Mouse (Mus musculus) G1E (cell line): ENCODE measurements at regions not wholly inside any gene's neighbourhood (a gene's known extent, or its start where the extent isn't known, plus 50 kb on each side); places are given as distances from the start of the nearest gene placed in this dataset.

ENCODE experiments used
- CTCF ChIP-seq: IDR thresholded peaks from 2 replicates; pipeline ENCODE4 v1.5.1; 2012; ENCODE audit warnings: low read depth, low read length, inconsistent platforms, mixed read lengths
- GATA1 ChIP-seq: IDR thresholded peaks from 2 replicates; pipeline ENCODE4 v1.6.1; 2012; ENCODE audit warnings: borderline replicate concordance, low read length, inconsistent platforms, mixed read lengths
- GATA2 ChIP-seq: IDR thresholded peaks from 2 replicates; pipeline ENCODE4 v1.6.1; 2012; ENCODE audit warnings: low read depth, low read length, inconsistent platforms, borderline replicate concordance
- POLR2AphosphoS5 ChIP-seq: IDR thresholded peaks from 2 replicates; pipeline ENCODE4 v1.6.1; 2012; ENCODE audit warnings: low read depth, low read length, inconsistent platforms; ENCODE audit not compliant: insufficient replicate concordance
- TAL1 ChIP-seq: conservative IDR thresholded peaks from 2 replicates; pipeline ENCODE4 v1.6.1; 2012; ENCODE audit warnings: low read depth, low read length, inconsistent platforms, mixed read lengths

DNA sequence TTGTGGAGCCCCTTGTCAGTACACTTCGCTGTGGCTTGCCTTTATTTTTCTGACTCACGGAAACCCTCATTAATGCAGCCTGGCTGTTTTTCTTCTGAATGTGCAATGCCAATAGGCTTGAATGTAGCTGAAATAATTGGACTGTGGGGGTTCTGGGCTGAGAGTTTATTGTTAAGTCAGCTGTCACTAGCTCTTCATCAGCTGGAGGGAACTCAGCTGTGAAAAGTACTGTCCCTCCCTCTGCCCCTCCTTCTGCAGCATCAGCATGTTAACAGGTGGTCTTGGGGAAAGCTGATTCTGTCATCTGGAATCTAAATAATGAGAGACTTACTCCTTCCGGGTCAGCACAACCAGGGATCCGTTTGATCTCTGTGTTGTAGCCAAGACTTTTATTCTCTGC lies 437.6 kb downstream of the Nbas start:
- no peak for TF ChIP-seq CTCF
- TF ChIP-seq POLR2AphosphoS5 = no peak
- no peak for TF ChIP-seq TAL1
- TF ChIP-seq GATA2 = no peak
- TF ChIP-seq GATA1 = no peak
